Mouse (Mus musculus) cerebellum, adult (tissue): ENCODE measurements around the gene Ccdc88a.

Source experiments
- ATAC-seq: cut with Nextera tagmentation; 2 replicates; pipeline ENCODE4 v1.9.2; 2017; ENCODE audit warnings: mild to moderate bottlenecking, moderate library complexity, mixed read lengths; ENCODE audit not compliant: insufficient number of reproducible peaks, low FRiP score, low TSS enrichment

Gene Ccdc88a

GRCm38 (mm10) chr11:29373396-29374273 is at the start of gene Ccdc88a:
Gene Ccdc88a, plus strand, starts transcription at chr11:29373658.
- ATAC-seq: peak; percentile 94

GRCm38 (mm10) chr11:29335505-29335904 is 38.0 kb upstream of the Ccdc88a start:
- ATAC-seq: no peak

GRCm38 (mm10) chr11:29341259-29341658 is 32.2 kb upstream of the Ccdc88a start:
- no peak for ATAC-seq

- no peak for ATAC-seq
These were observed 28.4 kb upstream of the Ccdc88a start for GRCm38 (mm10) chr11:29344891-29345657.

- ATAC-seq: no peak
These were observed 27.7 kb upstream of the Ccdc88a start for GRCm38 (mm10) chr11:29345673-29346286.

GRCm38 (mm10) chr11:29350891-29351290 is 22.6 kb upstream of the Ccdc88a start:
- peak; percentile 92 for ATAC-seq

GRCm38 (mm10) chr11:29352214-29352613 is 21.2 kb upstream of the Ccdc88a start:
- peak; percentile 72; the same call in 1 of the 2 replicates for ATAC-seq

GRCm38 (mm10) chr11:29368161-29368560 is 5.3 kb upstream of the Ccdc88a start:
- no peak for ATAC-seq

GRCm38 (mm10) chr11:29373050-29373395 is 435 bp upstream of the Ccdc88a start:
- 0 out of 2 replicates have a peak, but pooled peaks have one; percentile 29 for ATAC-seq

GRCm38 (mm10) chr11:29374274-29374656 is 807 bp downstream of the Ccdc88a start:
- ATAC-seq: peak; percentile 2; the same call in 1 of the 2 replicates

GRCm38 (mm10) chr11:29376635-29377034 is 3.2 kb downstream of the Ccdc88a start:
- no peak for ATAC-seq

- ATAC-seq: no peak
These were observed 5.3 kb downstream of the Ccdc88a start for GRCm38 (mm10) chr11:29378751-29379150.

GRCm38 (mm10) chr11:29383493-29383892 is 10.0 kb downstream of the Ccdc88a start:
- no peak for ATAC-seq

- ATAC-seq: no peak
These were observed 10.5 kb downstream of the Ccdc88a start for GRCm38 (mm10) chr11:29384001-29384400.

- no peak for ATAC-seq
These were observed 11.2 kb downstream of the Ccdc88a start for GRCm38 (mm10) chr11:29384617-29385016.

- no peak for ATAC-seq
These were observed 16.5 kb downstream of the Ccdc88a start for GRCm38 (mm10) chr11:29389913-29390312.

- ATAC-seq: no peak
These were observed 21.8 kb downstream of the Ccdc88a start for GRCm38 (mm10) chr11:29395135-29395746.

GRCm38 (mm10) chr11:29400374-29400773 is 26.9 kb downstream of the Ccdc88a start:
- no peak for ATAC-seq

- no peak for ATAC-seq
These were observed 32.8 kb downstream of the Ccdc88a start for GRCm38 (mm10) chr11:29406292-29406691.

GRCm38 (mm10) chr11:29423496-29423895 is 50.0 kb downstream of the Ccdc88a start:
- no peak for ATAC-seq
